Mouse (Mus musculus) MEL (cell line): ENCODE results near the gene Hacd3. TPM values are rescaled to one million over a fixed set of nuclear protein-coding genes. Genes with fewer than 3 reads are reported as not detected.

Source experiments
- DNase-seq: peaks from one replicate; pipeline ENCODE4 v3.0.0; 2011; ENCODE audit warnings: low read depth, low spot score
- H3K27ac ChIP-seq: 2 replicates; pipeline ENCODE4 v1.5.1; 2012; ENCODE audit warnings: low read depth, mild to moderate bottlenecking, control low read depth, low read length, moderate library complexity; ENCODE audit not compliant: control insufficient read depth
- H3K27me3 ChIP-seq, 2 experiments: fragments of 150-350 bp in 1 of 2; sonication (generic) in 1 of 2; 2 replicates each; pipeline ENCODE4 v1.6.1; 2012; ENCODE audit warnings: low read length in 2 of 2, mild to moderate bottlenecking in 2 of 2, improper control_type of control experiment in 1 of 2, moderate library complexity in 1 of 2; ENCODE audit not compliant: insufficient read depth in 2 of 2, control insufficient read depth in 1 of 2
- H3K36me3 ChIP-seq, 2 experiments: 2 replicates each; pipeline ENCODE4 v1.6.1; 2012 to 2014; ENCODE audit warnings: low read length in 2 of 2, improper control_type of control experiment in 1 of 2, inconsistent platforms in 1 of 2, mild to moderate bottlenecking in 1 of 2; ENCODE audit not compliant: insufficient read depth in 2 of 2, control insufficient read depth in 1 of 2
- H3K4me1 ChIP-seq, 2 experiments: fragments of 150-350 bp in 1 of 2; sonication (generic) in 1 of 2; 2 replicates each; pipeline ENCODE4 v1.6.1; 2012; ENCODE audit warnings: low read length in 2 of 2, improper control_type of control experiment in 1 of 2, mild to moderate bottlenecking in 1 of 2; ENCODE audit not compliant: insufficient read depth in 2 of 2, control insufficient read depth in 1 of 2
- H3K4me3 ChIP-seq, 2 experiments: fragments of 150-350 bp in 1 of 2; sonication (generic) in 1 of 2; 2 replicates each; pipeline ENCODE4 v1.5.1; 2012; ENCODE audit warnings: low read depth in 2 of 2, low read length in 2 of 2, mild to moderate bottlenecking in 2 of 2, moderate library complexity in 2 of 2, control low read depth in 1 of 2, improper control_type of control experiment in 1 of 2; ENCODE audit not compliant: control insufficient read depth in 1 of 2, insufficient read depth in 1 of 2
- H3K79me2 ChIP-seq: 2 replicates; pipeline ENCODE4 v1.6.1; 2012; ENCODE audit warnings: mild to moderate bottlenecking, low read length, moderate library complexity; ENCODE audit not compliant: control insufficient read depth, poor library complexity, insufficient read depth
- H3K9ac ChIP-seq: 2 replicates; pipeline ENCODE4 v1.6.1; 2012; ENCODE audit warnings: low read depth, mild to moderate bottlenecking, control low read depth, low read length, moderate library complexity; ENCODE audit not compliant: control insufficient read depth, poor library complexity, severe bottlenecking
- H3K9me3 ChIP-seq: fragments of 150-350 bp; sonication (generic); replicated peaks from 2 replicates; pipeline ENCODE4 v1.6.1; 2012; ENCODE audit warnings: mild to moderate bottlenecking, low read length, improper control_type of control experiment, moderate library complexity; ENCODE audit not compliant: insufficient read depth
- CHD1 ChIP-seq: IDR thresholded peaks from 2 replicates; pipeline ENCODE4 v1.6.1; 2012; ENCODE audit warnings: low read depth, mild to moderate bottlenecking, inconsistent platforms, low read length, improper control_type of control experiment
- EP300 ChIP-seq, 2 experiments: IDR thresholded peaks; 2 replicates each; pipeline ENCODE4 v1.6.1; 2011; ENCODE audit warnings: improper control_type of control experiment in 2 of 2, low read length in 2 of 2, low read depth in 1 of 2, mild to moderate bottlenecking in 1 of 2
- ETS1 ChIP-seq: IDR thresholded peaks from 2 replicates; pipeline ENCODE4 v1.6.1; 2012; ENCODE audit warnings: low read depth, mild to moderate bottlenecking, inconsistent platforms, low read length, improper control_type of control experiment, moderate library complexity
- GATA1 ChIP-seq: IDR thresholded peaks from 2 replicates; pipeline ENCODE4 v1.6.1; 2011; ENCODE audit warnings: low read depth, low read length, improper control_type of control experiment
- HCFC1 ChIP-seq: IDR thresholded peaks from 2 replicates; pipeline ENCODE4 v1.6.1; 2012; ENCODE audit warnings: low read depth, mild to moderate bottlenecking, inconsistent platforms, low read length, improper control_type of control experiment, moderate library complexity
- JUND ChIP-seq: IDR thresholded peaks from 2 replicates; pipeline ENCODE4 v1.6.1; 2011; ENCODE audit warnings: low read depth, mild to moderate bottlenecking, improper control_type of control experiment, low read length
- KAT2A ChIP-seq: conservative IDR thresholded peaks from 2 replicates; pipeline ENCODE4 v1.6.1; 2012; ENCODE audit warnings: low read depth, low read length, improper control_type of control experiment, inconsistent platforms
- MAX ChIP-seq: IDR thresholded peaks from 2 replicates; pipeline ENCODE4 v1.6.1; 2011; ENCODE audit warnings: low read length, improper control_type of control experiment
- MEF2A ChIP-seq: IDR thresholded peaks from 2 replicates; pipeline ENCODE4 v1.6.1; 2014; ENCODE audit warnings: low read depth, mild to moderate bottlenecking, inconsistent platforms, low read length, improper control_type of control experiment; ENCODE audit not compliant: poor library complexity, insufficient replicate concordance, severe bottlenecking; ENCODE audit errors: extremely low read depth
- MXI1 ChIP-seq: IDR thresholded peaks from 2 replicates; pipeline ENCODE4 v1.6.1; 2011; ENCODE audit warnings: mild to moderate bottlenecking, low read depth, low read length, improper control_type of control experiment
- MYC ChIP-seq: IDR thresholded peaks from 2 replicates; pipeline ENCODE4 v1.6.1; 2011; ENCODE audit warnings: low read depth, mild to moderate bottlenecking, low read length, improper control_type of control experiment, moderate library complexity
- POLR2A ChIP-seq, 2 experiments: IDR thresholded peaks; 2 replicates each; pipeline ENCODE4 v1.6.1; 2011 to 2012; ENCODE audit warnings: low read length in 2 of 2, mild to moderate bottlenecking in 2 of 2, control low read depth in 1 of 2, improper control_type of control experiment in 1 of 2, low read depth in 1 of 2, moderate library complexity in 1 of 2; ENCODE audit not compliant: control insufficient read depth in 1 of 2, insufficient read depth in 1 of 2, poor library complexity in 1 of 2
- POLR2AphosphoS5 ChIP-seq: IDR thresholded peaks from 2 replicates; pipeline ENCODE4 v1.6.1; 2012; ENCODE audit warnings: low read depth, borderline replicate concordance, mild to moderate bottlenecking, inconsistent platforms, low read length, moderate library complexity, mixed read lengths
- SIN3A ChIP-seq: IDR thresholded peaks from 2 replicates; pipeline ENCODE4 v1.6.1; 2012; ENCODE audit warnings: low read length, improper control_type of control experiment, inconsistent platforms
- TAL1 ChIP-seq: IDR thresholded peaks from 2 replicates; pipeline ENCODE4 v1.6.1; 2012; ENCODE audit warnings: mild to moderate bottlenecking, inconsistent platforms, low read length, moderate library complexity, mixed read lengths
- TBP ChIP-seq: IDR thresholded peaks from 2 replicates; pipeline ENCODE4 v1.8.0; 2011; ENCODE audit warnings: low read depth, low read length, improper control_type of control experiment
- TCF12 ChIP-seq: IDR thresholded peaks from 2 replicates; pipeline ENCODE4 v1.6.1; 2014; ENCODE audit warnings: low read depth, mild to moderate bottlenecking, inconsistent platforms, low read length, improper control_type of control experiment, moderate library complexity
- USF1 ChIP-seq: IDR thresholded peaks from 2 replicates; pipeline ENCODE4 v1.6.1; 2014; ENCODE audit warnings: low read depth, mild to moderate bottlenecking, inconsistent platforms, low read length, improper control_type of control experiment, moderate library complexity
- polyA plus RNA-seq, 2 experiments: library from polyadenylated mRNA; stranded (reverse) in 1 of 2; unstranded in 1 of 2; fragments of >175 nt in 1 of 2; fragments of >200 nt in 1 of 2; gene quantifications; 2 replicates each; pipeline versions ENCODE4 v1.2.1 to v1.2.4; 2012; ENCODE audit warnings: low replicate concordance in 2 of 2, low read depth in 1 of 2; ENCODE audit not compliant: insufficient read length in 2 of 2, insufficient read depth in 1 of 2, missing spikeins in 1 of 2
- total RNA-seq: library from RNA; depleted of rRNA; stranded (reverse); fragments of 300-350 nt; gene quantifications from 2 replicates; pipeline ENCODE4 v1.2.3, GENCODE M21; 2012

The Hacd3 gene
- total and polyA plus RNA-seq, 3 experiments: 47.3 to 340 (median 57.9) TPM

- peaks cover 0 to 6% of the 10 kb centered on the region in 2 experiments; a peak in 2 of 4 replicates for H3K4me1 ChIP-seq
- H3K9me3 ChIP-seq: no peaks in the 10 kb centered on the region
- no peaks in the 10 kb centered on the region for H3K27me3 ChIP-seq
- H3K36me3 ChIP-seq: peaks cover 5 to 16% of the 10 kb centered on the region in 2 experiments
- H3K27ac ChIP-seq: no peak overlapping the region
- H3K79me2 ChIP-seq: no peaks in the 10 kb centered on the region
- TF ChIP-seq KAT2A (no peak), MAX (no peak), HCFC1 (no peak), TBP (no peak), POLR2A (IDR thresholded peaks at IDR 0.05; ENCODE audit: control insufficient read depth in 1 of 2, insufficient read depth in 1 of 2, low read depth in 1 of 2, low read length in 2 of 2, poor library complexity in 1 of 2) (0 out of 4 replicates have a peak, but pooled peaks of 1 of the 2 experiments have one; percentile 6), MYC (no peak)
- H3K4me3 ChIP-seq: no peak overlapping the region
- H3K9ac ChIP-seq: no peak overlapping the region
- no peak for DNase-seq
Measured at GRCm38 (mm10) chr9:64987651-64988050, 33.8 kb downstream of the Hacd3 start.

GRCm38 (mm10) chr9:64985807-64986206 lies 35.7 kb downstream of the Hacd3 start:
- Histone ChIP-seq H3K79me2 (no peaks in the 10 kb centered on the region), H3K4me1 (peaks cover 0 to 6% of the 10 kb centered on the region in 2 experiments; a peak in 2 of 4 replicates), H3K36me3 (peaks cover 5 to 20% of the 10 kb centered on the region in 2 experiments), H3K27ac (no peak overlapping the region), H3K9me3 (no peaks in the 10 kb centered on the region), H3K27me3 (no peaks in the 10 kb centered on the region), H3K9ac (no peak overlapping the region), H3K4me3 (no peak overlapping the region)
- no peak for TF ChIP-seq SIN3A
- no peak for TF ChIP-seq MYC
- no peak for TF ChIP-seq CHD1
- TF ChIP-seq POLR2A (IDR thresholded peaks at IDR 0.05; ENCODE audit: control insufficient read depth in 1 of 2, insufficient read depth in 1 of 2, low read depth in 1 of 2, low read length in 2 of 2, poor library complexity in 1 of 2): no peak
- TF ChIP-seq POLR2AphosphoS5: no peak
- no peak for TF ChIP-seq USF1
- TF ChIP-seq MXI1: no peak
- no peak for TF ChIP-seq HCFC1
- no peak for TF ChIP-seq KAT2A
- no peak for TF ChIP-seq GATA1
- TF ChIP-seq EP300 (IDR thresholded peaks at IDR 0.05; ENCODE audit: low read depth in 1 of 2, low read length in 2 of 2): no peak
- DNase-seq: no peak

- peak; percentile 69 for TF ChIP-seq GATA1
- TF ChIP-seq EP300 (IDR thresholded peaks at IDR 0.05; ENCODE audit: low read depth in 1 of 2, low read length in 2 of 2): peak; percentile 54 to 71
- peak; percentile 56 for TF ChIP-seq ETS1
- peak; percentile 73 for TF ChIP-seq TAL1
- TF ChIP-seq TCF12: peak; percentile 71
- TF ChIP-seq JUND: no peak
- no peak for TF ChIP-seq MEF2A
- TF ChIP-seq MAX: 0 out of 2 replicates have a peak, but pooled peaks have one; percentile 35
- TF ChIP-seq MXI1: peak; percentile 44; the same call in 1 of the 2 replicates
- H3K27me3 ChIP-seq: no peaks in the 10 kb centered on the region
- no peak overlapping the region for H3K27ac ChIP-seq
- H3K36me3 ChIP-seq: peaks cover 5 to 19% of the 10 kb centered on the region in 2 experiments
- peak; percentile 67 for DNase-seq
- H3K9ac ChIP-seq: no peak overlapping the region
- H3K4me3 ChIP-seq: no peak overlapping the region
- no peaks in the 10 kb centered on the region for H3K9me3 ChIP-seq
- H3K4me1 ChIP-seq: peaks cover 0 to 6% of the 10 kb centered on the region in 2 experiments; a peak in 2 of 4 replicates
- no peaks in the 10 kb centered on the region for H3K79me2 ChIP-seq
Measured at GRCm38 (mm10) chr9:64985037-64985794, 36.3 kb downstream of the Hacd3 start.
